Mouse (Mus musculus) kidney, postnatal 0 days (tissue): ENCODE data around the gene Gorasp2. TPM values are rescaled to one million over a fixed set of nuclear protein-coding genes. Genes with fewer than 3 reads are reported as not detected.
A peak's percentile ranks its signal among the peaks of the same experiment; 100 is the strongest.

ENCODE experiments used
- ATAC-seq: fragments of 200-750 bp; cut with Nextera tagmentation; replicated peaks from 2 replicates; pipeline ENCODE4 v1.8.0; 2017; ENCODE audit warnings: low read depth, moderate number of reproducible peaks, moderate TSS enrichment, moderate library complexity; ENCODE audit not compliant: low FRiP score
- DNase-seq: peaks from one replicate; pipeline ENCODE4 v3.0.0-alpha.2; 2016; ENCODE audit warnings: low spot score
- H3K27ac ChIP-seq: fragments of 300-500 bp; sonication (generic); 2 replicates; pipeline ENCODE4 v1.5.1; 2014; ENCODE audit warnings: mild to moderate bottlenecking
- H3K27me3 ChIP-seq: fragments of 300-500 bp; sonication (generic); 2 replicates; pipeline ENCODE4 v1.6.1; 2014; ENCODE audit warnings: low read length, mixed read lengths; ENCODE audit not compliant: insufficient read depth
- H3K36me3 ChIP-seq: fragments of 300-500 bp; sonication (generic); 2 replicates; pipeline ENCODE4 v1.6.1; 2014; ENCODE audit warnings: low read length, mixed read lengths; ENCODE audit not compliant: insufficient read depth
- H3K4me1 ChIP-seq: fragments of 300-500 bp; sonication (generic); replicated peaks from 2 replicates; pipeline ENCODE4 v1.6.1; 2014; ENCODE audit warnings: antibody characterized with exemption, low read length, mixed read lengths; ENCODE audit not compliant: insufficient read depth
- H3K4me2 ChIP-seq: fragments of 300-500 bp; sonication (generic); 2 replicates; pipeline ENCODE4 v1.6.1; 2014; ENCODE audit warnings: mild to moderate bottlenecking, low read length, moderate library complexity, mixed read lengths
- H3K4me3 ChIP-seq: fragments of 300-500 bp; sonication (generic); replicated peaks from 2 replicates; pipeline ENCODE4 v1.5.1; 2014; ENCODE audit warnings: low read depth, low read length
- H3K9ac ChIP-seq: fragments of 300-500 bp; sonication (generic); 2 replicates; pipeline ENCODE4 v1.6.1; 2014; ENCODE audit warnings: low read depth, low read length
- H3K9me3 ChIP-seq: fragments of 300-500 bp; sonication (generic); replicated peaks from 2 replicates; pipeline ENCODE4 v1.6.1; 2016; ENCODE audit warnings: low read length, inconsistent platforms, mixed read lengths
- CTCF ChIP-seq: IDR thresholded peaks from 2 replicates; pipeline ENCODE4 v1.5.1; 2016; ENCODE audit warnings: antibody characterized with exemption, low read depth, mild to moderate bottlenecking, moderate library complexity
- whole genome bisulfite sequencing: fragments of 180-500 bp; shearing (Covaris S2); extraction: QIAGEN DNeasy Blood & Tissue Kit; methylation state at CpG from one replicate; pipeline ENCODE4 v1.1.7; 2014; 5-methylcytosine and 5-hydroxymethylcytosine counted together
- polyA plus RNA-seq: library from polyadenylated mRNA; unstranded; fragments of >200 nt; fragmentation: Nextera tagmentation; extraction: Ambion mirVana; gene quantifications from 2 replicates; pipeline ENCODE4 v1.2.1, GENCODE M21; 2015

Gorasp2 gene
- polyA plus RNA-seq, 1 experiment from 2014 or later: 151 TPM

GRCm38 (mm10) chr2:70651820-70652219 is 9.6 kb upstream of the Gorasp2 start:
- Histone ChIP-seq H3K4me1 (no peaks in the 10 kb centered on the region), H3K4me2 (no peak overlapping the region), H3K4me3 (no peak overlapping the region), H3K27me3 (no peaks in the 10 kb centered on the region), H3K27ac (no peak overlapping the region), H3K9ac (no peak overlapping the region), H3K36me3 (no peaks in the 10 kb centered on the region), H3K9me3 (no peaks in the 10 kb centered on the region)
- WGBS: 58% methylated on average over 6 of the region's 6 CpGs
- no peak for ATAC-seq
- DNase-seq: no peak
- no peak for TF ChIP-seq CTCF

GRCm38 (mm10) chr2:70657083-70657482 is 4.3 kb upstream of the Gorasp2 start:
- H3K4me1 ChIP-seq: no peaks in the 10 kb centered on the region
- no peak overlapping the region for H3K4me2 ChIP-seq
- WGBS: 63% methylated on average over 7 of the region's 7 CpGs

GRCm38 (mm10) chr2:70661715-70662495 is 529 bp downstream of the Gorasp2 start, which contains the start of gene Gm26558:
Gene Gm26558, minus strand, starts transcription at chr2:70662108.
- WGBS: under 1% methylated on average over 50 of the region's 54 CpGs
- H3K36me3 ChIP-seq: no peaks in the 10 kb centered on the region

More at GRCm38 (mm10) chr2:70657083-70657482, 4.3 kb upstream of the Gorasp2 start:
- no peak for ATAC-seq
- H3K36me3 ChIP-seq: no peaks in the 10 kb centered on the region
- H3K9me3 ChIP-seq: no peaks in the 10 kb centered on the region
- no peak for TF ChIP-seq CTCF
- H3K9ac ChIP-seq: no peak overlapping the region
- H3K27me3 ChIP-seq: no peaks in the 10 kb centered on the region; the same call in 1 of the 2 replicates
- no peak overlapping the region for H3K27ac ChIP-seq
- no peak overlapping the region for H3K4me3 ChIP-seq
- DNase-seq: no peak

DNA sequence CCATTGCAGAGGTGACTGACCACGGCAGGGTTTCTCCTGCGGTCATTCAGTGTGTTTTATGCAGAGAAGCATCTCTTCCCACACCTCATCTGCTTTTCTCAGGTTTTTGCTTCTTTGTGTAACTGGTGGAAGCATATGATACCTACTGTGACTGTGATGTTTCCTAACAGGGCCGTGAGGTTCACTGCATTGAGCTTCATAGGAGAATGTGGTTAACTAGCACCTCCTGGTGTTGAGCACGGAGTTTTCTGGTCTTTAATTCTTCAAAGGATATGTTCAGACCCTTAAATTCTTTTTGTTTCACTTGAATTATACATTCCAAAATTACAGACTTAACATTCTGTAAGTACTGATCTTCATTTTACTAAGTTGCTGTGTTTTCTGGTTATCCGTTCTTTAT is 2.4 kb downstream of the Gorasp2 start:
- Histone ChIP-seq H3K4me2 (no peak overlapping the region), H3K4me1 (peaks cover 12% of the 10 kb centered on the region), H3K27ac (no peak overlapping the region), H3K4me3 (no peak overlapping the region), H3K36me3 (no peaks in the 10 kb centered on the region), H3K9me3 (no peaks in the 10 kb centered on the region), H3K27me3 (no peaks in the 10 kb centered on the region), H3K9ac (no peak overlapping the region)
- ATAC-seq: no peak
- WGBS: 70% methylated on average over 5 of the region's 5 CpGs
- peak; percentile 49 for DNase-seq
- TF ChIP-seq CTCF: peak; percentile 55

More at GRCm38 (mm10) chr2:70661715-70662495, 529 bp downstream of the Gorasp2 start, which contains the start of gene Gm26558:
- no peaks in the 10 kb centered on the region for H3K9me3 ChIP-seq
- peak; percentile 82 for ATAC-seq
- peak within 1 kb of the TSS; percentile 71 for H3K4me2 ChIP-seq
- H3K4me3 ChIP-seq: peak within 1 kb of the TSS; percentile 90
- H3K27me3 ChIP-seq: no peaks in the 10 kb centered on the region; the same call in 1 of the 2 replicates
- no peak for TF ChIP-seq CTCF
- peak within 1 kb of the TSS; percentile 98 for H3K9ac ChIP-seq
- DNase-seq: peak; percentile 48
- H3K4me1 ChIP-seq: peaks cover 9% of the 10 kb centered on the region; the same call in 1 of the 2 replicates
- peak within 1 kb of the TSS; percentile 97 for H3K27ac ChIP-seq

DNA sequence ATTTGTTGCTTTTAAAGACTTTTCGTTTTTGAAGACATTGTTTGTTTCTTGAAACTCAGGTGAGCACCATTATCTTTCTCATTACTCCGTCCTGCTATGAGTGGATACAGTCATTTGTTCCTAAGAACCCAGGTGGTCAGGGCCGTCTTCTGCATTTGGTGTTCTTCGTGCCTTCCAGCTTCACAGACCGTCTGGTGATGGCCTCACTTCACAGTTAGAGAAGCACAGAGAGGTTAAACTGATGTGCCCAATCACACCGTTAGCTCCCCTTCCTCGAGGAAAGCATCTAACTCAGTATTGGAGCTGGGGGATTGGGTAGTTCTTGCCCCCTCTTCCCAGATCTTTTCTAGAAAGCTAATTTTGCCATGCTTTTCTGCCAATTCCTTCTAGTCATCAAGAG is 5.6 kb downstream of the Gorasp2 start:
- H3K9me3 ChIP-seq: no peaks in the 10 kb centered on the region
- no peak overlapping the region for H3K4me3 ChIP-seq
- no peak for TF ChIP-seq CTCF
- 86% methylated on average over 7 of the region's 7 CpGs for WGBS
- no peak overlapping the region for H3K9ac ChIP-seq
- no peak overlapping the region for H3K27ac ChIP-seq
- no peaks in the 10 kb centered on the region for H3K27me3 ChIP-seq
- peaks cover 12% of the 10 kb centered on the region for H3K4me1 ChIP-seq
- DNase-seq (no peak), ATAC-seq (no peak)
- H3K4me2 ChIP-seq: no peak overlapping the region
- H3K36me3 ChIP-seq: no peaks in the 10 kb centered on the region

DNA sequence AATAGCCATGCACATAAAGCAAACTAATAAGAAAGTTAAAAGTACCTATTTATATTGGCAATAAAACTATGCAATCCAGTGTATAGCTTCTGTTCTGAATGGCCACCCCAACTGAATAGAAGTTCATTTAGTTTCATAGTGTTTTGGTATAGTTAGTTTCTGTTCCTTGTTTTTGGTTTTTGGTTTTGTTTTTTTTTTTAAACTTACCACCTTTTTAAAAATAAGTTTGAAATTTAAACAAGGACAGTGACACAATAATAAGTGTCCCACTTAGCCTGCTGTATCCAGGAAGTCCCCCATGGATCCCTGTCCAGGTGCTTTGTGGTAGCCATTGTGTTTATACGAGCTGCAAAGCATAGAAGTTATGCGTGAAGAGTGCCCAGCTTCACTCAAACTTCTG is 7.9 kb downstream of the Gorasp2 start:
- no peaks in the 10 kb centered on the region for H3K36me3 ChIP-seq
- TF ChIP-seq CTCF: no peak
- H3K27me3 ChIP-seq: no peaks in the 10 kb centered on the region
- H3K9me3 ChIP-seq: no peaks in the 10 kb centered on the region
- no peak overlapping the region for H3K27ac ChIP-seq
- no peak for ATAC-seq
- WGBS: 84% methylated on average over 2 of the region's 2 CpGs
- no peak overlapping the region for H3K4me2 ChIP-seq
- peaks cover 3% of the 10 kb centered on the region; the same call in 1 of the 2 replicates for H3K4me1 ChIP-seq
- no peak overlapping the region for H3K9ac ChIP-seq
- no peak overlapping the region for H3K4me3 ChIP-seq
- no peak for DNase-seq
